In the genomic region with DNA sequence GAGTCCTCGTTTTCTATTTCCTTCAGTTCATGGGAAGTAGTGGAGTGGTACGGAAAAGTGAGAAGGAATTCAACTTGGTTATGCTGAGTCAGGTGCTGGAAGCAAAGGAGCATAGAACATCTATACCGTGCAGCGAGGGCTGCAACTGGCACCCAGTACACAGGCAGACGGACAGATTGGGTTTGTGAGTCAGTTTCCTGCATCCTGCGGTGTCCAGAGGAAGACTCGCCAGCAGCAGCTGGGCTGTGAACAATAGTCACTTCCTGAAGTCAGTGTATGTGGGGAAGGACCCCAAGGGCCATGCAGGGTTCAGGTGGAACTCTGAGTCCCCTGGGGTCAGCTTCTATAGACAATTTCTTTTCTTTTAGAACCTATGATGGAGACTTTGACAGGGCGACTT, we compare ENCODE assay signal across 9 mouse cellular contexts.
DNase-seq lines count a peak whose midpoint lies in the region; ATAC-seq and TF ChIP-seq lines count a peak whose summit lies in the region.
"Had no signal": no experiment of that assay in that cellular context is flagged by ENCODE, and none has a peak within 500 bp of the region (broad histone marks: within the 10 kb centered on the region; RNA-seq: fewer than 3 reads in every experiment).

No protein-coding gene starts in this region.

- peak; percentile 64 for ATAC-seq in heart, embryonic 14.5 days (ENCODE audit: insufficient number of reproducible peaks, insufficient read depth, low FRiP score, low read depth)
- ATAC-seq in liver, embryonic 15.5 days (ENCODE audit: insufficient read depth), result peak; percentile 60; the same call in 1 of the 2 replicates

- peak overlapping the region; percentile 13; the same call in 1 of the 2 replicates for H3K4me3 ChIP-seq in heart, adult 2 months
- no peak overlapping the region for H3K4me3 ChIP-seq in C2C12 (ENCODE audit: insufficient read depth, poor library complexity, severe bottlenecking)
- peak overlapping the region in 1 of 2 experiments; percentile 50; a peak in 2 of 4 replicates for H3K4me3 ChIP-seq in heart, embryonic 14.5 days (ENCODE audit: control insufficient read depth in 1 of 2, insufficient read depth in 1 of 2, low read depth in 1 of 2, low read length in 2 of 2)
- H3K4me3 ChIP-seq in liver, embryonic 15.5 days (replicated peaks), result no peak overlapping the region
- H3K4me3 ChIP-seq: erythroblast, embryonic 14.5 days had no signal

- TF ChIP-seq POLR2A in heart, adult 2 months (IDR thresholded peaks at IDR 0.05; ENCODE audit: insufficient read depth, low read depth, low read length), result no peak

- H3K27me3 ChIP-seq in heart, adult 2 months (ENCODE audit: control insufficient read depth, insufficient read depth, low read length), result no peaks in the 10 kb centered on the region
- H3K27me3 ChIP-seq in C2C12 (ENCODE audit: control insufficient read depth, insufficient read depth, insufficient read length), result no peaks in the 10 kb centered on the region
- no peaks in the 10 kb centered on the region for H3K27me3 ChIP-seq in heart, embryonic 14.5 days (ENCODE audit: control insufficient read depth, insufficient read depth, low read length)
- 0 out of 2 replicates have a peak, but pooled peaks cover 6% of the 10 kb centered on the region for H3K27me3 ChIP-seq in liver, embryonic 15.5 days

- H3K79me2 ChIP-seq in heart, adult 2 months (replicated peaks; ENCODE audit: control insufficient read depth, insufficient read depth, low read length), result 0 out of 2 replicates have a peak, but pooled peaks cover 2% of the 10 kb centered on the region
- peaks cover 43% of the 10 kb centered on the region for H3K79me2 ChIP-seq in C2C12 (ENCODE audit: control insufficient read depth, insufficient read depth)

- peaks cover 11% of the 10 kb centered on the region for H3K4me1 ChIP-seq in heart, adult 2 months (ENCODE audit: control insufficient read depth, insufficient read depth, low read length)
- peaks cover 8 to 39% of the 10 kb centered on the region in 2 experiments for H3K4me1 ChIP-seq in heart, embryonic 14.5 days (ENCODE audit: control insufficient read depth in 2 of 2, insufficient read depth in 2 of 2, low read length in 2 of 2)
- 0 out of 2 replicates have a peak, but pooled peaks cover 4% of the 10 kb centered on the region for H3K4me1 ChIP-seq in liver, embryonic 15.5 days (replicated peaks)

- WGBS in heart, adult 2 months, result 48% methylated on average over 8 of the region's 8 CpGs
- WGBS in heart, embryonic 14.5 days, result 68% methylated on average over 8 of the region's 8 CpGs
- WGBS in liver, embryonic 15.5 days (ENCODE audit: insufficient replicate concordance), result 21% methylated on average over 8 of the region's 8 CpGs

- intact Hi-C loops in heart, adult 2 months (cut with DNase I), result loop anchor here (2.0 kb wide), 3 partner anchors 17 to 39 kb away; no protein-coding TSS in a partner anchor
- intact Hi-C loops in heart, postnatal 36 days (cut with DNase I), result loop anchor here (2.0 kb wide), 2 partner anchors 23 kb away; no protein-coding TSS in a partner anchor
- intact Hi-C loops in left cerebral cortex, postnatal 36 days (cut with DNase I), result no loop called here

- peak overlapping the region; percentile 71 for H3K4me2 ChIP-seq in heart, embryonic 14.5 days (ENCODE audit: low read length)
- no peak overlapping the region for H3K4me2 ChIP-seq in liver, embryonic 15.5 days

- H3K27ac ChIP-seq in heart, adult 2 months, result peak overlapping the region; percentile 80
- peak overlapping the region; percentile 31 to 92; a peak in 3 of 4 replicates for H3K27ac ChIP-seq in heart, embryonic 14.5 days (replicated peaks in 1 of 2; ENCODE audit: control insufficient read depth in 1 of 2, insufficient read depth in 1 of 2, low read depth in 2 of 2, low read length in 2 of 2)
- H3K27ac ChIP-seq in liver, embryonic 15.5 days (replicated peaks), result 0 out of 2 replicates have a peak overlapping the region, but pooled peaks have one; percentile 38

- H3ac ChIP-seq in C2C12 (ENCODE audit: control insufficient read depth, insufficient read length, low read depth), result no peak overlapping the region

- H3K9ac ChIP-seq in heart, adult 2 months (ENCODE audit: low read depth, low read length), result no peak overlapping the region
- peak overlapping the region; percentile 8; the same call in 1 of the 2 replicates for H3K9ac ChIP-seq in heart, embryonic 14.5 days (ENCODE audit: low read length)
- no peak overlapping the region for H3K9ac ChIP-seq in liver, embryonic 15.5 days

- TF ChIP-seq CTCF in heart, adult 2 months (IDR thresholded peaks at IDR 0.05), result no peak
- no peak for TF ChIP-seq CTCF in C2C12 (IDR thresholded peaks at IDR 0.05; ENCODE audit: control insufficient read depth, insufficient read depth, insufficient read length)

- 0 out of 2 replicates have a peak, but pooled peaks cover 7% of the 10 kb centered on the region for H3K9me3 ChIP-seq in heart, embryonic 14.5 days (ENCODE audit: control insufficient read depth, low read length)
- H3K9me3 ChIP-seq in liver, embryonic 15.5 days (replicated peaks), result no peaks in the 10 kb centered on the region

- peaks cover 28% of the 10 kb centered on the region for H3K79me3 ChIP-seq in C2C12 (ENCODE audit: low read depth)

- DNase-seq in heart, adult 2 months, result peak in 1 of 2 experiments; percentile 43
- no peak for DNase-seq in heart, postnatal 36 days
- no peak for DNase-seq in left cerebral cortex, postnatal 36 days (ENCODE audit: low spot score in 2 of 2)
- DNase-seq in layer of hippocampus, postnatal 10 days (ENCODE audit: low spot score in 2 of 2), result no peak
- DNase-seq in testis, postnatal 14 days (ENCODE audit: low spot score), result no peak

- no peaks in the 10 kb centered on the region for H3K36me3 ChIP-seq in heart, adult 2 months (ENCODE audit: control insufficient read depth, insufficient read depth, low read length)
- H3K36me3 ChIP-seq in C2C12 (ENCODE audit: control insufficient read depth, insufficient read depth), result peaks cover 6% of the 10 kb centered on the region
- peaks cover 7% of the 10 kb centered on the region for H3K36me3 ChIP-seq in heart, embryonic 14.5 days (ENCODE audit: control insufficient read depth, insufficient read depth, low read length)
- H3K36me3 ChIP-seq in liver, embryonic 15.5 days (replicated peaks), result no peaks in the 10 kb centered on the region

- 0 out of 2 replicates have a peak, but pooled peaks have one; percentile 57 for TF ChIP-seq EP300 in heart, adult 2 months (IDR thresholded peaks at IDR 0.05; ENCODE audit: insufficient read depth, low read depth, low read length)

TF ChIP-seq in C2C12, 6 proteins besides CTCF, POLR2A, EP300 and RAD21:
- TF ChIP-seq FOSL1 (IDR thresholded peaks at IDR 0.05; ENCODE audit: insufficient read depth, low read length, poor library complexity, severe bottlenecking) (no peak), CEBPB (IDR thresholded peaks at IDR 0.05; ENCODE audit: low read depth) (no peak), MAX (IDR thresholded peaks at IDR 0.05) (peak; percentile 43), MYOD1 (IDR thresholded peaks at IDR 0.05; ENCODE audit: control insufficient read depth, insufficient read length, low read depth) (peak; percentile 85)
TF ChIP-seq in C2C12: peak in this region for 2.
